Mouse (Mus musculus): Measurements from ENCODE around the gene Epb41l2. TPM values are rescaled to one million over a fixed set of nuclear protein-coding genes. Genes with fewer than 3 reads are reported as not detected.

Epb41l2 gene
- polyA plus RNA-seq, 1 experiment, result 121 TPM

DNA sequence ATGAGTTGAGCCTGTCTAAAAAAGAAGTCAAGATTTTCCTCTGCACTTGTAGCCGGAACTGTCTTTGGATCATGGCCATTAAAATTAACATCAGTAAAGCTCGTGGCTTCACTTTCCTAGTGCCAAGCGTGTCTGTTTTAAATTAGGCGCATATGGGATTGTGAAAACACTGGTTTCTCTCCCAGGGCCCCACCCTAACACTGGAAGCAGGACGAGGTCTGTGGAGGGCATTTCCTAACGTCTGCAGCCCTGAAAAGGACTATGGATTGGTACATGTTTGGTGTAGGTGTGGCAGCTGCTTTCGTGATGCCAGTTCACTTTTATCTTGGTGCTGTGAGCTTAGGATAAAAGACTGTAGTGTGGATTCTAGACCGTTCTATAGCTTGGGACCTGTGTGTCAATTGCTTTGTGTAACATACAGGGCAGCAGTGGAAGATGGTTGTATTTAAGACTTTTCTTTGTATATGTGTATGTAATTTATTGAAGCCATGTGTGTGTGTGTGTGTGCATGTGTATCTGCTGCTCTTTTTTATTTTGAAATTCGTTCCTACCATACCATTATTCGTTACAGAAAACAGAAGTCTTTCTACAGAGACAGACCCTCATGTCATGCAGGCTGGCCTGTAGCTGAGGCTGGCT, 13.0 kb downstream of the Epb41l2 start:
- Histone ChIP-seq H3K4me3 (ENCODE audit: insufficient read depth, low read length) (no peak overlapping the region), H3K4me1 (ENCODE audit: control insufficient read depth, insufficient read depth, low read length) (no peaks in the 10 kb centered on the region; the same call in 1 of the 2 replicates), H3K27ac (ENCODE audit: insufficient read depth, low read length) (no peak overlapping the region)
- no peak for TF ChIP-seq POLR2A (IDR thresholded peaks at IDR 0.05; ENCODE audit: extremely low read depth, insufficient read depth, low read length)
- TF ChIP-seq CTCF (IDR thresholded peaks at IDR 0.05; ENCODE audit: extremely low read depth, insufficient read depth, low read length), result no peak

DNA sequence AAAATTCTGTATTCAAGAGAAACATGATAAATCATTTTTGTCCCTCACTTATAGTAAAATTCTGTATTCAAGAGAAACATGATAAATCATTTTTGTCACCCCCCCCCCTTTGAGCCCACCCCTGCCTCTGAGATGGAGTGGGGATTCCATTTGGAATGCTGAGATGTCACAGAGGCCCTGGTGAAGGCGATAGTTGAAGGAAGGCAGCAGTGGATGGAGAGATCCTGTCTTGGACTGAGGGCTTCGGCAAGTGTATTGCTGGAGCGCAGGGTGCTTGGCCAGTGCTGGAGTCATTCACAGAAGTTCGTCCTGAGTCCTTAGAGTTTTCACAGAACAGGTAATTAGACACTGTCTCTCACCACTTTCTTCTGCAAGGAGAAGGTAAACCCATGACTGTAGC, 15.4 kb downstream of the Epb41l2 start:
- H3K27ac ChIP-seq (ENCODE audit: insufficient read depth, low read length), result no peak overlapping the region
- H3K4me3 ChIP-seq (ENCODE audit: insufficient read depth, low read length), result no peak overlapping the region
- no peaks in the 10 kb centered on the region; the same call in 1 of the 2 replicates for H3K4me1 ChIP-seq (ENCODE audit: control insufficient read depth, insufficient read depth, low read length)
- TF ChIP-seq CTCF (IDR thresholded peaks at IDR 0.05; ENCODE audit: extremely low read depth, insufficient read depth, low read length) (no peak), POLR2A (IDR thresholded peaks at IDR 0.05; ENCODE audit: extremely low read depth, insufficient read depth, low read length) (no peak)

DNA sequence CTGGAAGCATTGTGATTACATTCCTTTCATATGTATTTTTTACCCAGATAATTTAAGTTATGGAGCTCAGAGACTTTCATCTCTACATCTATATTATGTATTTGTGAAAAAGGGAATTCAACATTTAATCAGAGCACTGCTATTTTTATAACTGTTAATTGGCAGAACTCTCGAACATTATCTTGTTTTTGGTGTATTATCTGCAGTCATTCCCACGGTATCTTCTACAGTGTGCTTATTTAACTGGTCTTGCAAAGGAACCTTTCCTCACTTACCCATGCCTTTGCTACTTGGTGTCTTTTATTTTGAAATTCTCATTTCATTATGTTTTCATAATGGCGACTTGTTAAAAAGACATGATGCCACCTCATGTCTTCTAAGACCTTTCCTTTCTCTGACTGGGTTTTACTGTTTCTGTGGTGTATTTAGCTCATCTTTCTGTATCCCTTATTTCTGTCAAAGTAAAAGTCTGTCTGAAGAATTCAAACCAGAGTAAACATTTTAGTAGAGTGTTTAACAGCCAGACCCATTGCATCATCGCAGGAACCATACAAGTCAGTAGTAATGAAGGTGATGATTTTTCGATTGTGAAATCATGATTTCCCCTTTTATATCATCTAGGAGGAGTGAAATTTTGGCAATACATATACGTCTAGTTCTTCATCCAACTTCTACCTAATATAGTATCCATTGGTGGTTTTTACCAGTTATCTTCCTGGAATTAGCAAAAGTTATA, 21.3 kb downstream of the Epb41l2 start:
- TF ChIP-seq POLR2A (IDR thresholded peaks at IDR 0.05; ENCODE audit: extremely low read depth, insufficient read depth, low read length) (no peak), CTCF (IDR thresholded peaks at IDR 0.05; ENCODE audit: extremely low read depth, insufficient read depth, low read length) (no peak)
- Histone ChIP-seq H3K27ac (ENCODE audit: insufficient read depth, low read length) (no peak overlapping the region), H3K4me3 (ENCODE audit: insufficient read depth, low read length) (no peak overlapping the region), H3K4me1 (ENCODE audit: control insufficient read depth, insufficient read depth, low read length) (no peaks in the 10 kb centered on the region)

DNA sequence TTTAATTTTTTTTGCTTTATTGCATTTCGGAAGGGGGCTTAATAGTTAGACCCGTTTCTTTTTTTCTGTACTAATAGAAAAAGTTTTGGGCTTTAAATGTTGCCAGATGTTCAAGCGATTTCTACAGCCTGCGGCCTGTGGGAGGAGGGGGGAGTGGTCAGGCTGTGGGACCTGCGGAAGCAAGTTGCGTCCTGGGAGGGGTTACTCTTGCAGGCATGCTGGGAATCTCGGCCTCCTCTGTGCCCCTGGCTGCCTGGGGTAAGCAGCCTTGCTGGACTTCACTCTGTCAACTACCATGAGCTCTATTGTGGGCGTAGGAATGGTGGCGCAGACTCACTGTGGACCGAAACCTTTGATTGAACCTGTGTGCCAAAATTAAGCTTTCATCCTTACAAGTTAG, 22.4 kb downstream of the Epb41l2 start:
- no peak overlapping the region for H3K27ac ChIP-seq (ENCODE audit: insufficient read depth, low read length)
- TF ChIP-seq CTCF (IDR thresholded peaks at IDR 0.05; ENCODE audit: extremely low read depth, insufficient read depth, low read length), result no peak
- H3K4me3 ChIP-seq (ENCODE audit: insufficient read depth, low read length), result no peak overlapping the region
- H3K4me1 ChIP-seq (ENCODE audit: control insufficient read depth, insufficient read depth, low read length), result no peaks in the 10 kb centered on the region

DNA sequence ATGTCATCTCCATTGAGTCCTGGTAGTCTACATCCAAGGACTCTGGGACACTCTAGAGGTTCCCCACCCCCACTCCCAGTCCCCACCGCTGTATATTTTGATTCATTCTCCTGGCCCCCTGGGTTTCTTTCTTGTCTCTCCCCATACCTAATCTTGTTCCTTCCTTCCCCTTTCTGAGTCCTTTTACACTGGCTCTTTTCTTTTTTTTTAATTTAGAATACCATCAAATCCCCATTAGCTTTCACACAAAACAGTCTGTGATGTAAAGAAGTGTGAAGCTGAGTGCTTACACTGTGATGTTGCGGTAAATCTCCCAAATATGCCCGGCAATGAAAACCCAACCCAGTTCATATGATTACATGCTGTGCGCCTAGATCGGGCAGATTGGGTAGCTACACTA, 23.6 kb downstream of the Epb41l2 start:
- TF ChIP-seq POLR2A (IDR thresholded peaks at IDR 0.05; ENCODE audit: extremely low read depth, insufficient read depth, low read length), result no peak
- no peak for TF ChIP-seq CTCF (IDR thresholded peaks at IDR 0.05; ENCODE audit: extremely low read depth, insufficient read depth, low read length)
- H3K27ac ChIP-seq (ENCODE audit: insufficient read depth, low read length), result no peak overlapping the region
- H3K4me3 ChIP-seq (ENCODE audit: insufficient read depth, low read length), result no peak overlapping the region
- H3K4me1 ChIP-seq (ENCODE audit: control insufficient read depth, insufficient read depth, low read length), result no peaks in the 10 kb centered on the region

DNA sequence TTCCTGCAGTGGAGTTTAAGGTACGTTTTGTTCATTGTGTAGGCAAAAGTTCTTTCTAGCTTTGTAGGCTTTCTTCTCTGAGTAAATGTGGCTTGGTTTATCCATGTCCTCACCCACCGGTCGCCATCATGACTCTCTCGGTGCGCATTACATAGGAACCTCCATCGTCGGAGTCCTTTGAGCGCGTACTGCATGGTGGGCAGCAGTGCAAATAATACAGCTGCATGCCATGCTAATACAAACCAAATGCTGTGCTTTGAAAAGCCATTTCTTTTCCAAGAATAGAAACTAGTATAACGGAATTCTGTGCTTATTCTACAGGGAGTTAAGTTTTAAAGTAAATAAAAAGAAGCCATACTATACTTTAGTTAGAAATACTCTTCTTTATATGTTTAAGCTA, 24.8 kb downstream of the Epb41l2 start:
- Histone ChIP-seq H3K4me3 (ENCODE audit: insufficient read depth, low read length) (no peak overlapping the region), H3K27ac (ENCODE audit: insufficient read depth, low read length) (no peak overlapping the region), H3K4me1 (ENCODE audit: control insufficient read depth, insufficient read depth, low read length) (no peaks in the 10 kb centered on the region)
- TF ChIP-seq POLR2A (IDR thresholded peaks at IDR 0.05; ENCODE audit: extremely low read depth, insufficient read depth, low read length) (no peak), CTCF (IDR thresholded peaks at IDR 0.05; ENCODE audit: extremely low read depth, insufficient read depth, low read length) (no peak)

DNA sequence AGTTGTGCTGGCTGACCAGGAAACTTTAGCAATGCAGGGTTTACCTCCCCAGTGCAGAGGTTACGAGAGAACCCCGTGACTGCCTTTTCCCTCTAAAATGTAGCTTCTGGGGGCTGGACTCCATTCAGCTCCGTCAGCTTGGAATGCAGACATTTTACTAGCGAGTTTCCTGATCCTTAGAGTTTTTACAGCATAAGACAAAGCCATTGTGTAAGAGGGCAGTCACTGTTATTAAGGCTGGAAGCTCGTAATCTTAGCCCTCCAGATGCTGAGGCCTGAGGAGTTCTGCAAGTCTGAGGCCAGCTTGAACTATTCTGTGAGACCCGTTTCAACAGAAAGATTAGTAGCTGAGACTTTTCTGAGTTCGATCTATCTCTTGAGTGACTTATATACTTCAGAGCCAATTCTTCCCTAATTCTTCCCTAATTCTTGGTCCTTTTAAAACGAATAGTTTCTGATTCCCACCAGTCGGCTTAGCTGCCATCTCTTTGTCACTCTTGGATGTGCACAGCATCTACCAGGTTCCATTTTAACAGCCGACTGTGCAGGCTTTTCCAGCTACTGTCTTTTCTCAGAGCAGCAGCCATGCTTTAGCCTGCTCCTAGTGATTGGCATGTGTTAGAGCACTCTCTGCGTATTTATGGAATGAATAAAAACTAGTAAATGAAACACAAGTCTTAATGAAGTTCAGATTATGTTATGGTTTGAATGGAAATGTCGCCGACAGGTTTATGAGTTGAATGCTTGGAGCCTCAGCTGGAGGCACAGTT, 26.4 kb downstream of the Epb41l2 start:
- Histone ChIP-seq H3K4me3 (ENCODE audit: insufficient read depth, low read length) (no peak overlapping the region), H3K27ac (ENCODE audit: insufficient read depth, low read length) (no peak overlapping the region), H3K4me1 (ENCODE audit: control insufficient read depth, insufficient read depth, low read length) (no peaks in the 10 kb centered on the region)
- TF ChIP-seq POLR2A (IDR thresholded peaks at IDR 0.05; ENCODE audit: extremely low read depth, insufficient read depth, low read length) (no peak), CTCF (IDR thresholded peaks at IDR 0.05; ENCODE audit: extremely low read depth, insufficient read depth, low read length) (no peak)

DNA sequence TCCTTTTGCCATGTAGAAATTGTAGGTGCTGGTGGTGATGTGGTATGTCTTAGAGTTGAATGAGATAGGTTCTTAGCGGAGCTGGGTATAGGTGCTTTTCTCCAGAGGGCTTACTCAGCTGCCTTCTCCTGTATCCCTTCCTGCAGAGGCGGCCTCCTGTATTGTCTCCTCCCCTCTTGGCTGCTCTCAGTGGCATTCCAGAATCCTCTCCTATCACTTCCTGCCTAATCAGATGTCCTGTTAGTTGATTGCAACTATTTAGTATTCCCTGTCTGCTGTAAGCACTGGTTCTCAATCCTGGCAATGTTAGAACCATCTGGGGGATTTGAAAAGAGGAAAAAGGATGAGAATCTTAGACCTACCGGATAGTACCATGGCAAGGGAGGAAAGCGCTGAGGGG, 27.3 kb downstream of the Epb41l2 start:
- Histone ChIP-seq H3K27ac (ENCODE audit: insufficient read depth, low read length) (no peak overlapping the region), H3K4me3 (ENCODE audit: insufficient read depth, low read length) (no peak overlapping the region), H3K4me1 (ENCODE audit: control insufficient read depth, insufficient read depth, low read length) (no peaks in the 10 kb centered on the region)
- no peak for TF ChIP-seq CTCF (IDR thresholded peaks at IDR 0.05; ENCODE audit: extremely low read depth, insufficient read depth, low read length)

DNA sequence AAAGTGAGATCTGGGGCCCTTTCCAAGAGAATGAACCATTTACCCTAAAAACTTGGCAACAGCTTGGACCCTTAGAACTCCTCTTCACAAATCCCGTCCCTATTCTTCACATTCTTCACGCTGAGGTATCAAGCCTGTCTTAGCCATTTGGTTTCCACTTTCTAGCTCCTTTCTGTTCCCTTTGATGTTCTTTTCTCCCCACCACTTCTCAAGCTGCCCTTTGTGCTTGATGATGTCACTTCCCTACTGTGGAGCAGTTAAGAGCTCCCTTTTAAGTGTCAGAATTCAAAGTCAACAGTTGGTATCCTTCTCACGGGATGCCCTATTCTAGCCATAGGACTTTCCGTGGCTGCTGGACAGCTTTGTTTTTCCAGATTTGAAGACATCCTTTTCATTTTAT, 27.7 kb downstream of the Epb41l2 start:
- Histone ChIP-seq H3K27ac (ENCODE audit: insufficient read depth, low read length) (no peak overlapping the region), H3K4me3 (ENCODE audit: insufficient read depth, low read length) (no peak overlapping the region), H3K4me1 (ENCODE audit: control insufficient read depth, insufficient read depth, low read length) (no peaks in the 10 kb centered on the region)
- TF ChIP-seq POLR2A (IDR thresholded peaks at IDR 0.05; ENCODE audit: extremely low read depth, insufficient read depth, low read length), result no peak
- TF ChIP-seq CTCF (IDR thresholded peaks at IDR 0.05; ENCODE audit: extremely low read depth, insufficient read depth, low read length), result no peak

DNA sequence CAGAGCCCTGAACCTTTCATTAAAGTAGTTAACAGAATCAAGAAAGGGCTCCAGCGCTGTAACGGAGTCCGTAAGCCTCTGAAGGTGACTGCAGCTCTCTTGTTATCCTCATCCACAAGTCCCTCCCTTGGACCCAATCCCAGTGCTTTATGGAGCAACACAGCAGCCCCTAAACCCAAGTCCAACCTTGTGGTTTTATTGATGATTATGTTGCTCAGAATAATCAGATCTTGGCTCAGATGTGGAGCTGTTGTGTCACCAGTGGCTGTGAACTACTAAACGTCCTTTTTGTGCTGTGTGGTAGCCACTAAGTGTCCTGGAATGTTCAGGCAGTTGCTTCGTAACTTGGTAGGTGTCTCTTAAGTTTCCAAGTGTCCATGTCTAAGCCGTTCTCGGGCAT, 33.2 kb downstream of the Epb41l2 start:
- Histone ChIP-seq H3K4me1 (ENCODE audit: control insufficient read depth, insufficient read depth, low read length) (no peaks in the 10 kb centered on the region; the same call in 1 of the 2 replicates), H3K4me3 (ENCODE audit: insufficient read depth, low read length) (no peak overlapping the region), H3K27ac (ENCODE audit: insufficient read depth, low read length) (no peak overlapping the region)
- TF ChIP-seq CTCF (IDR thresholded peaks at IDR 0.05; ENCODE audit: extremely low read depth, insufficient read depth, low read length) (no peak), POLR2A (IDR thresholded peaks at IDR 0.05; ENCODE audit: extremely low read depth, insufficient read depth, low read length) (no peak)
